Mouse (Mus musculus) MEL (cell line): Measurements from ENCODE around the gene Lrrc23. TPM values are rescaled to one million over a fixed set of nuclear protein-coding genes. Genes with fewer than 3 reads are reported as not detected.

ENCODE experiments used
- DNase-seq: peaks from one replicate; pipeline ENCODE4 v3.0.0; 2011; ENCODE audit warnings: low read depth, low spot score
- H3K27ac ChIP-seq: 2 replicates; pipeline ENCODE4 v1.5.1; 2012; ENCODE audit warnings: low read depth, mild to moderate bottlenecking, control low read depth, low read length, moderate library complexity; ENCODE audit not compliant: control insufficient read depth
- H3K27me3 ChIP-seq, 2 experiments: fragments of 150-350 bp in 1 of 2; sonication (generic) in 1 of 2; 2 replicates each; pipeline ENCODE4 v1.6.1; 2012; ENCODE audit warnings: low read length in 2 of 2, mild to moderate bottlenecking in 2 of 2, improper control_type of control experiment in 1 of 2, moderate library complexity in 1 of 2; ENCODE audit not compliant: insufficient read depth in 2 of 2, control insufficient read depth in 1 of 2
- H3K36me3 ChIP-seq, 2 experiments: 2 replicates each; pipeline ENCODE4 v1.6.1; 2012 to 2014; ENCODE audit warnings: low read length in 2 of 2, improper control_type of control experiment in 1 of 2, inconsistent platforms in 1 of 2, mild to moderate bottlenecking in 1 of 2; ENCODE audit not compliant: insufficient read depth in 2 of 2, control insufficient read depth in 1 of 2
- H3K4me1 ChIP-seq, 2 experiments: fragments of 150-350 bp in 1 of 2; sonication (generic) in 1 of 2; 2 replicates each; pipeline ENCODE4 v1.6.1; 2012; ENCODE audit warnings: low read length in 2 of 2, improper control_type of control experiment in 1 of 2, mild to moderate bottlenecking in 1 of 2; ENCODE audit not compliant: insufficient read depth in 2 of 2, control insufficient read depth in 1 of 2
- H3K4me3 ChIP-seq, 2 experiments: fragments of 150-350 bp in 1 of 2; sonication (generic) in 1 of 2; 2 replicates each; pipeline ENCODE4 v1.5.1; 2012; ENCODE audit warnings: low read depth in 2 of 2, low read length in 2 of 2, mild to moderate bottlenecking in 2 of 2, moderate library complexity in 2 of 2, control low read depth in 1 of 2, improper control_type of control experiment in 1 of 2; ENCODE audit not compliant: control insufficient read depth in 1 of 2, insufficient read depth in 1 of 2
- H3K79me2 ChIP-seq: 2 replicates; pipeline ENCODE4 v1.6.1; 2012; ENCODE audit warnings: mild to moderate bottlenecking, low read length, moderate library complexity; ENCODE audit not compliant: control insufficient read depth, poor library complexity, insufficient read depth
- H3K9ac ChIP-seq: 2 replicates; pipeline ENCODE4 v1.6.1; 2012; ENCODE audit warnings: low read depth, mild to moderate bottlenecking, control low read depth, low read length, moderate library complexity; ENCODE audit not compliant: control insufficient read depth, poor library complexity, severe bottlenecking
- H3K9me3 ChIP-seq: fragments of 150-350 bp; sonication (generic); replicated peaks from 2 replicates; pipeline ENCODE4 v1.6.1; 2012; ENCODE audit warnings: mild to moderate bottlenecking, low read length, improper control_type of control experiment, moderate library complexity; ENCODE audit not compliant: insufficient read depth
- EP300 ChIP-seq, 2 experiments: IDR thresholded peaks; 2 replicates each; pipeline ENCODE4 v1.6.1; 2011; ENCODE audit warnings: improper control_type of control experiment in 2 of 2, low read length in 2 of 2, low read depth in 1 of 2, mild to moderate bottlenecking in 1 of 2
- ETS1 ChIP-seq: IDR thresholded peaks from 2 replicates; pipeline ENCODE4 v1.6.1; 2012; ENCODE audit warnings: low read depth, mild to moderate bottlenecking, inconsistent platforms, low read length, improper control_type of control experiment, moderate library complexity
- GABPA ChIP-seq: IDR thresholded peaks from 2 replicates; pipeline ENCODE4 v1.6.1; 2012; ENCODE audit warnings: low read depth, mild to moderate bottlenecking, inconsistent platforms, low read length, improper control_type of control experiment, moderate library complexity
- HCFC1 ChIP-seq: IDR thresholded peaks from 2 replicates; pipeline ENCODE4 v1.6.1; 2012; ENCODE audit warnings: low read depth, mild to moderate bottlenecking, inconsistent platforms, low read length, improper control_type of control experiment, moderate library complexity
- KAT2A ChIP-seq: conservative IDR thresholded peaks from 2 replicates; pipeline ENCODE4 v1.6.1; 2012; ENCODE audit warnings: low read depth, low read length, improper control_type of control experiment, inconsistent platforms
- MAFK ChIP-seq: IDR thresholded peaks from 2 replicates; pipeline ENCODE4 v1.6.1; 2011; ENCODE audit warnings: low read depth, mild to moderate bottlenecking, low read length, improper control_type of control experiment, borderline replicate concordance
- MYC ChIP-seq: IDR thresholded peaks from 2 replicates; pipeline ENCODE4 v1.6.1; 2011; ENCODE audit warnings: low read depth, mild to moderate bottlenecking, low read length, improper control_type of control experiment, moderate library complexity
- NRF1 ChIP-seq: IDR thresholded peaks from 2 replicates; pipeline ENCODE4 v1.6.1; 2014; ENCODE audit warnings: low read depth, mild to moderate bottlenecking, inconsistent platforms, low read length, improper control_type of control experiment, moderate library complexity; ENCODE audit not compliant: poor library complexity, insufficient read depth, severe bottlenecking
- POLR2A ChIP-seq, 2 experiments: IDR thresholded peaks; 2 replicates each; pipeline ENCODE4 v1.6.1; 2011 to 2012; ENCODE audit warnings: low read length in 2 of 2, mild to moderate bottlenecking in 2 of 2, control low read depth in 1 of 2, improper control_type of control experiment in 1 of 2, low read depth in 1 of 2, moderate library complexity in 1 of 2; ENCODE audit not compliant: control insufficient read depth in 1 of 2, insufficient read depth in 1 of 2, poor library complexity in 1 of 2
- SMC3 ChIP-seq: IDR thresholded peaks from 2 replicates; pipeline ENCODE4 v1.6.1; 2011; ENCODE audit warnings: low read depth, low read length, improper control_type of control experiment
- USF2 ChIP-seq, 2 experiments: IDR thresholded peaks; 2 replicates each; pipeline ENCODE4 v1.6.1; 2011 to 2012; ENCODE audit warnings: improper control_type of control experiment in 2 of 2, low read length in 2 of 2, borderline replicate concordance in 1 of 2, inconsistent platforms in 1 of 2, low read depth in 1 of 2, mild to moderate bottlenecking in 1 of 2; ENCODE audit not compliant: insufficient read depth in 1 of 2
- ZMIZ1 ChIP-seq: IDR thresholded peaks from 2 replicates; pipeline ENCODE4 v1.6.1; 2012; ENCODE audit warnings: low read depth, mild to moderate bottlenecking, inconsistent platforms, low read length, improper control_type of control experiment, moderate library complexity
- ZNF384 ChIP-seq: IDR thresholded peaks from 2 replicates; pipeline ENCODE4 v1.6.1; 2012; ENCODE audit warnings: low read depth, mild to moderate bottlenecking, inconsistent platforms, low read length, improper control_type of control experiment
- polyA plus RNA-seq, 2 experiments: library from polyadenylated mRNA; stranded (reverse) in 1 of 2; unstranded in 1 of 2; fragments of >175 nt in 1 of 2; fragments of >200 nt in 1 of 2; gene quantifications; 2 replicates each; pipeline versions ENCODE4 v1.2.1 to v1.2.4; 2012; ENCODE audit warnings: low replicate concordance in 2 of 2, low read depth in 1 of 2; ENCODE audit not compliant: insufficient read length in 2 of 2, insufficient read depth in 1 of 2, missing spikeins in 1 of 2
- total RNA-seq: library from RNA; depleted of rRNA; stranded (reverse); fragments of 300-350 nt; gene quantifications from 2 replicates; pipeline ENCODE4 v1.2.3, GENCODE M21; 2012

Gene Lrrc23
- total and polyA plus RNA-seq, 3 experiments: 0.11 TPM; not detected in 2

GRCm38 (mm10) chr6:124808358-124809012 lies 29.0 kb upstream of the Lrrc23 start, which contains the start of gene Spsb2 (continued):
- TF ChIP-seq KAT2A (no peak), HCFC1 (no peak), GABPA (no peak), ZNF384 (no peak), MAFK (no peak), NRF1 (no peak)
- TF ChIP-seq, all 39 proteins: peak for 7

GRCm38 (mm10) chr6:124807986-124808357 lies 28.4 kb upstream of the Lrrc23 start:
- Histone ChIP-seq H3K9me3 (no peaks in the 10 kb centered on the region), H3K4me3 (peak overlapping the region; percentile 78 to 95; a peak in 3 of 4 replicates), H3K9ac (peak overlapping the region; percentile 81), H3K27ac (peak overlapping the region; percentile 28; the same call in 1 of the 2 replicates), H3K36me3 (peaks cover 4 to 14% of the 10 kb centered on the region in 2 experiments), H3K4me1 (peaks cover 0 to 35% of the 10 kb centered on the region in 2 experiments; a peak in 3 of 4 replicates), H3K79me2 (peaks cover 10% of the 10 kb centered on the region), H3K27me3 (no peaks in the 10 kb centered on the region)
- DNase-seq: no peak
- TF ChIP-seq ZMIZ1 (no peak), ETS1 (no peak), SMC3 (no peak), USF2 (IDR thresholded peaks at IDR 0.05; ENCODE audit: borderline replicate concordance in 1 of 2, insufficient read depth in 1 of 2, low read depth in 1 of 2, low read length in 2 of 2) (no peak), MAFK (no peak)

- peaks cover 0 to 29% of the 10 kb centered on the region in 2 experiments; a peak in 2 of 4 replicates for H3K4me1 ChIP-seq
- H3K9me3 ChIP-seq: no peaks in the 10 kb centered on the region
- H3K27ac ChIP-seq: no peak overlapping the region
- no peak for DNase-seq
- H3K36me3 ChIP-seq: peaks cover 0 to 14% of the 10 kb centered on the region in 2 experiments
- TF ChIP-seq MYC (no peak), MAFK (no peak), GABPA (no peak), KAT2A (no peak), POLR2A (IDR thresholded peaks at IDR 0.05; ENCODE audit: control insufficient read depth in 1 of 2, insufficient read depth in 1 of 2, low read depth in 1 of 2, low read length in 2 of 2, poor library complexity in 1 of 2) (no peak), EP300 (IDR thresholded peaks at IDR 0.05; ENCODE audit: low read depth in 1 of 2, low read length in 2 of 2) (no peak)
- TF ChIP-seq, all 39 proteins: peak for 0
- Histone ChIP-seq H3K4me3 (no peak overlapping the region), H3K79me2 (peaks cover 4% of the 10 kb centered on the region), H3K9ac (no peak overlapping the region), H3K27me3 (no peaks in the 10 kb centered on the region)
These were observed 27.8 kb upstream of the Lrrc23 start for GRCm38 (mm10) chr6:124807366-124807765.
